Mouse (Mus musculus): ENCODE results near the gene Ryr2. TPM values are rescaled to one million over a fixed set of nuclear protein-coding genes. Genes with fewer than 3 reads are reported as not detected.

The Ryr2 gene
- polyA plus RNA-seq, 1 experiment from 2014 or later, result 0.32 TPM

DNA sequence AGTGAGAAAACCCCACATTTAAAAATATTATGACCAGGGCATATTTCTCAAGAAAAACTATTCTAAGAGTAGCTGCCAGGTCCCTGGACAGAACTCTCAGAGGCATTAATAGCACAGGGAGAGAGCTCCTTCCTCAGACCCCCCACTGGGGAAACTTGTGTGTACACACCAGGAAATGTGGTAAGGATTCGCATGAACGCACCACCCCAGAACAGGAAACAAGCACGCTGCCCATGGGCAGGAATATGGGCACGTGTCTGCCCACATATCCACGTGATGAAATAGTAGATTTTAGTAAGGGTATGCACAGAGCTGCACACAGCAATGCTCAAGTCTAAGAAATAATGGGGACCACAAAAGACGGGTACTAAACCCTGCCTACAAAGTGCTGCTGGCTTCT is 72.8 kb downstream of the Ryr2 start:
- WGBS, result 62% methylated on average over 6 of the region's 6 CpGs
- H3K4me1 ChIP-seq (ENCODE audit: control insufficient read depth, insufficient read depth, low read length), result 0 out of 2 replicates have a peak, but pooled peaks cover 4% of the 10 kb centered on the region
- no peak for ATAC-seq (ENCODE audit: low FRiP score, low TSS enrichment)

GRCm38 (mm10) chr13:12033272-12033671 is 73.5 kb downstream of the Ryr2 start:
- H3K4me2 ChIP-seq (replicated peaks; ENCODE audit: low read depth, low read length), result no peak overlapping the region
- no peak overlapping the region for H3K4me3 ChIP-seq (ENCODE audit: low read length)
- H3K27me3 ChIP-seq (ENCODE audit: control insufficient read depth, insufficient read depth, low read length), result no peaks in the 10 kb centered on the region
- H3K9ac ChIP-seq (ENCODE audit: low read depth, low read length), result no peak overlapping the region
- no peak for ATAC-seq (ENCODE audit: low FRiP score, low TSS enrichment)
- WGBS, result 87% methylated on average over 5 of the region's 5 CpGs
- no peak overlapping the region for H3K27ac ChIP-seq (ENCODE audit: low read depth, low read length)
- H3K4me1 ChIP-seq (ENCODE audit: control insufficient read depth, insufficient read depth, low read length), result 0 out of 2 replicates have a peak, but pooled peaks cover 4% of the 10 kb centered on the region
- no peaks in the 10 kb centered on the region for H3K36me3 ChIP-seq (ENCODE audit: control insufficient read depth, insufficient read depth, low read length)
- no peaks in the 10 kb centered on the region for H3K9me3 ChIP-seq (ENCODE audit: control insufficient read depth, low read length)

More for the DNA sequence above, 72.8 kb downstream of the Ryr2 start:
- no peaks in the 10 kb centered on the region for H3K9me3 ChIP-seq (ENCODE audit: control insufficient read depth, low read length)
- H3K27ac ChIP-seq (ENCODE audit: low read depth, low read length), result no peak overlapping the region
- H3K4me3 ChIP-seq (ENCODE audit: low read length), result no peak overlapping the region
- H3K36me3 ChIP-seq (ENCODE audit: control insufficient read depth, insufficient read depth, low read length), result no peaks in the 10 kb centered on the region
- no peak overlapping the region for H3K9ac ChIP-seq (ENCODE audit: low read depth, low read length)
- no peaks in the 10 kb centered on the region for H3K27me3 ChIP-seq (ENCODE audit: control insufficient read depth, insufficient read depth, low read length)
- no peak overlapping the region for H3K4me2 ChIP-seq (replicated peaks; ENCODE audit: low read depth, low read length)

DNA sequence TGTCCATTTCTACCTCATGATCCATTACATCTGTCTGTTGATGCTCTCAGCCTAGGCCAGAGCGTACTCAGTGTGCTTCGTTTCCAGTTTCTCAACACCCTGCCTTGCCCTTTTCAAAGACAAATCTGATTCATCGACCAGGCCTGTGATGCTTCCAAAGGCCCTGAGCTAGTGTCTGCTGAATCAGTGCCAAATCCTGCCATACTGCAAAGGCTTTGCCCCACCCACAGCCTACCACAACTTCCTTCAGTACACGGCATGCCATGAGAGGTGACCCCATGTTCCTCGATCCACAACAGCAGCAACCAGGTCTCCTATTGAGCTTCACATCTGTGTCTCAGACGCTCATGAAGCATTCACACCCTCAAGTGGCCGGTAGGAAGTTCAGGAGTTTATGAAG is 76.9 kb downstream of the Ryr2 start:
- Histone ChIP-seq H3K27me3 (ENCODE audit: control insufficient read depth, insufficient read depth, low read length) (no peaks in the 10 kb centered on the region), H3K9ac (ENCODE audit: low read depth, low read length) (no peak overlapping the region), H3K36me3 (ENCODE audit: control insufficient read depth, insufficient read depth, low read length) (no peaks in the 10 kb centered on the region), H3K9me3 (ENCODE audit: control insufficient read depth, low read length) (no peaks in the 10 kb centered on the region), H3K4me2 (replicated peaks; ENCODE audit: low read depth, low read length) (no peak overlapping the region), H3K4me3 (ENCODE audit: low read length) (no peak overlapping the region), H3K4me1 (ENCODE audit: control insufficient read depth, insufficient read depth, low read length) (no peaks in the 10 kb centered on the region), H3K27ac (ENCODE audit: low read depth, low read length) (no peak overlapping the region)
- 91% methylated on average over 7 of the region's 7 CpGs for WGBS
- ATAC-seq (ENCODE audit: low FRiP score, low TSS enrichment), result no peak

GRCm38 (mm10) chr13:12029326-12029725 is 77.4 kb downstream of the Ryr2 start:
- WGBS, result 93% methylated on average over 4 of the region's 4 CpGs
- Histone ChIP-seq H3K4me1 (ENCODE audit: control insufficient read depth, insufficient read depth, low read length) (no peaks in the 10 kb centered on the region), H3K4me2 (replicated peaks; ENCODE audit: low read depth, low read length) (no peak overlapping the region), H3K4me3 (ENCODE audit: low read length) (no peak overlapping the region), H3K9me3 (ENCODE audit: control insufficient read depth, low read length) (no peaks in the 10 kb centered on the region), H3K36me3 (ENCODE audit: control insufficient read depth, insufficient read depth, low read length) (no peaks in the 10 kb centered on the region), H3K27ac (ENCODE audit: low read depth, low read length) (no peak overlapping the region), H3K27me3 (ENCODE audit: control insufficient read depth, insufficient read depth, low read length) (no peaks in the 10 kb centered on the region), H3K9ac (ENCODE audit: low read depth, low read length) (no peak overlapping the region)
- no peak for ATAC-seq (ENCODE audit: low FRiP score, low TSS enrichment)

- H3K27me3 ChIP-seq (ENCODE audit: control insufficient read depth, insufficient read depth, low read length), result no peaks in the 10 kb centered on the region
- no peaks in the 10 kb centered on the region for H3K4me1 ChIP-seq (ENCODE audit: control insufficient read depth, insufficient read depth, low read length)
- no peak for ATAC-seq (ENCODE audit: low FRiP score, low TSS enrichment)
- no peaks in the 10 kb centered on the region for H3K9me3 ChIP-seq (ENCODE audit: control insufficient read depth, low read length)
- no peak overlapping the region for H3K4me2 ChIP-seq (replicated peaks; ENCODE audit: low read depth, low read length)
- H3K27ac ChIP-seq (ENCODE audit: low read depth, low read length), result no peak overlapping the region
- H3K9ac ChIP-seq (ENCODE audit: low read depth, low read length), result no peak overlapping the region
- H3K4me3 ChIP-seq (ENCODE audit: low read length), result no peak overlapping the region
- WGBS, result 70% methylated on average over 9 of the region's 9 CpGs
- no peaks in the 10 kb centered on the region for H3K36me3 ChIP-seq (ENCODE audit: control insufficient read depth, insufficient read depth, low read length)
These were observed 88.7 kb downstream of the Ryr2 start for GRCm38 (mm10) chr13:12018046-12018445.

GRCm38 (mm10) chr13:12013986-12014385 is 92.8 kb downstream of the Ryr2 start:
- H3K9ac ChIP-seq (ENCODE audit: low read depth, low read length), result no peak overlapping the region
- 74% methylated on average over 8 of the region's 8 CpGs for WGBS
- no peak for ATAC-seq (ENCODE audit: low FRiP score, low TSS enrichment)

DNA sequence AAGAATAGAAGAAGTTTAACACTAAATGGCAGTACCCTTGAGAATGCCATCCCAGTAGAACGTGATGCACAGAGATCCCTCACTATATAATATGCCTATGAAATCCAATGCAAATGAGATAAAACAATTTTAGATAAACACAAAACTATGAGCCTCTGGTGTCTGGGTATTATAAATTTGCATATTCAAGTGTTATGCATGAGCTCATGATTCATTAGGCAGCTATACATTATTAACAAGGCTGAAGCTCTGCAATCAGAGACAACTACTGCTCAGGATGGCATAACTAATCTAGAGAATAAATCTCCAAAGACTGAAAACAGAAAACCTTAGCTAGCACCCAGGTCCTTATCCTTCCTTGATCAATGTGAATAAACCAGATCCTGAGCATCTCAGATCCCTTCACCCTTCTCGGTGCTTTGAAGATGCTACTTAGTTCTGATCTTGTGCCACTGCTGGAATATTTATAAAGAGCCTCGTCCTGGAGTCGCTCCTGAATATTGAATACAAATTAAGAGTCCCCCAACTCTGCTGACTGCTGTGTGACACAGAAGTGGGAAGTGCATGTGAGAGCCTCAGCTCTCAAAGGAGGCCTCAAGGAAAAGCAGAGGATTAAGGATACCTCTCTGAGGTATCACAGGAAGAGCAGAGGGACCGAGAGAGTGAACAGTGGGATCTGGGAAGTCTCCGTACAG is 97.6 kb downstream of the Ryr2 start:
- Histone ChIP-seq H3K4me2 (replicated peaks; ENCODE audit: low read depth, low read length) (no peak overlapping the region), H3K27me3 (ENCODE audit: control insufficient read depth, insufficient read depth, low read length) (no peaks in the 10 kb centered on the region), H3K27ac (ENCODE audit: low read depth, low read length) (no peak overlapping the region), H3K4me3 (ENCODE audit: low read length) (no peak overlapping the region), H3K36me3 (ENCODE audit: control insufficient read depth, insufficient read depth, low read length) (no peaks in the 10 kb centered on the region), H3K9ac (ENCODE audit: low read depth, low read length) (no peak overlapping the region), H3K9me3 (ENCODE audit: control insufficient read depth, low read length) (no peaks in the 10 kb centered on the region), H3K4me1 (ENCODE audit: control insufficient read depth, insufficient read depth, low read length) (no peaks in the 10 kb centered on the region)
- 81% methylated on average over 6 of the region's 6 CpGs for WGBS
- ATAC-seq (ENCODE audit: low FRiP score, low TSS enrichment), result no peak

More at GRCm38 (mm10) chr13:12013986-12014385, 92.8 kb downstream of the Ryr2 start:
- H3K27ac ChIP-seq (ENCODE audit: low read depth, low read length), result no peak overlapping the region
- no peak overlapping the region for H3K4me2 ChIP-seq (replicated peaks; ENCODE audit: low read depth, low read length)
- H3K4me1 ChIP-seq (ENCODE audit: control insufficient read depth, insufficient read depth, low read length), result no peaks in the 10 kb centered on the region
- no peak overlapping the region for H3K4me3 ChIP-seq (ENCODE audit: low read length)
- H3K27me3 ChIP-seq (ENCODE audit: control insufficient read depth, insufficient read depth, low read length), result no peaks in the 10 kb centered on the region
- no peaks in the 10 kb centered on the region for H3K36me3 ChIP-seq (ENCODE audit: control insufficient read depth, insufficient read depth, low read length)
- H3K9me3 ChIP-seq (ENCODE audit: control insufficient read depth, low read length), result no peaks in the 10 kb centered on the region

- no peak overlapping the region for H3K9ac ChIP-seq (ENCODE audit: low read depth, low read length)
- 73% methylated on average over 2 of the region's 2 CpGs for WGBS
- no peaks in the 10 kb centered on the region for H3K9me3 ChIP-seq (ENCODE audit: control insufficient read depth, low read length)
- ATAC-seq (ENCODE audit: low FRiP score, low TSS enrichment), result no peak
- no peaks in the 10 kb centered on the region for H3K27me3 ChIP-seq (ENCODE audit: control insufficient read depth, insufficient read depth, low read length)
- no peaks in the 10 kb centered on the region for H3K36me3 ChIP-seq (ENCODE audit: control insufficient read depth, insufficient read depth, low read length)
- H3K27ac ChIP-seq (ENCODE audit: low read depth, low read length), result no peak overlapping the region
- no peak overlapping the region for H3K4me2 ChIP-seq (replicated peaks; ENCODE audit: low read depth, low read length)
- H3K4me1 ChIP-seq (ENCODE audit: control insufficient read depth, insufficient read depth, low read length), result no peaks in the 10 kb centered on the region
- H3K4me3 ChIP-seq (ENCODE audit: low read length), result no peak overlapping the region
These were observed 99.2 kb downstream of the Ryr2 start for GRCm38 (mm10) chr13:12007579-12007978.

DNA sequence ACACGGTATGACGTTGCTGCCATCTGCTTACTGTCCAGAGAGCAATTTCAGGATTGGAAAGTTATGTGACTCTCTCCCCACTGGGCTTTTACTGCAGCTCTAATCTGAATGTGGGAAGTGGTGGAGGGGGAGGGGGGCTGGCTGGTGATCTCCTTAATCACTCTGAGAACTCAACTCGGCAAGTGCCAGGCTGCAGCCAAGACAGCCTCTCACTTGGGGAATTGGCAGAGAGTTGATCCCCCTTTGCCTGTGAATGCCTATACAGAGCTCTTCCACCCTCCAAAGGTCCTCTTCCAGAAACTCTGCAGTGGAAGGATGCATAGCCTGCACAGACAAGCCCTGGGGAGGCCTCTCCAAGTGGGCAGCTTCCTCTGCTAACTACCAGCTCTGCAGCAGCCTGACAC is 104.9 kb downstream of the Ryr2 start:
- Histone ChIP-seq H3K9me3 (ENCODE audit: control insufficient read depth, low read length) (no peaks in the 10 kb centered on the region), H3K9ac (ENCODE audit: low read depth, low read length) (no peak overlapping the region), H3K36me3 (ENCODE audit: control insufficient read depth, insufficient read depth, low read length) (no peaks in the 10 kb centered on the region), H3K27ac (ENCODE audit: low read depth, low read length) (no peak overlapping the region), H3K4me1 (ENCODE audit: control insufficient read depth, insufficient read depth, low read length) (no peaks in the 10 kb centered on the region), H3K27me3 (ENCODE audit: control insufficient read depth, insufficient read depth, low read length) (no peaks in the 10 kb centered on the region), H3K4me2 (replicated peaks; ENCODE audit: low read depth, low read length) (no peak overlapping the region), H3K4me3 (ENCODE audit: low read length) (no peak overlapping the region)
- no peak for ATAC-seq (ENCODE audit: low FRiP score, low TSS enrichment)
- WGBS, result 40% methylated on average over 3 of the region's 3 CpGs
